ENCODE assay signal across 10 mouse cellular contexts in genomic region chr3:62340861-62341260, GRCm38 (mm10). TPM values are rescaled to one million over a fixed set of nuclear protein-coding genes. Genes with fewer than 3 reads are reported as not detected.
DNase-seq lines count a peak whose midpoint lies in the region; ATAC-seq and TF ChIP-seq lines count a peak whose summit lies in the region.
"Had no signal": no experiment of that assay in that cellular context is flagged by ENCODE, and none has a peak within 500 bp of the region (broad histone marks: within the 10 kb centered on the region; RNA-seq: fewer than 3 reads in every experiment).

No protein-coding gene starts in this region.

- no peak overlapping the region for H3K9ac ChIP-seq in hindbrain, embryonic 11.5 days (ENCODE audit: low read depth, low read length)
- H3K9ac ChIP-seq in lung, embryonic 16.5 days (ENCODE audit: low read length) = no peak overlapping the region
- no peak overlapping the region for H3K9ac ChIP-seq in stomach, embryonic 16.5 days (ENCODE audit: low read length)

- WGBS in lung, adult 2 months = 32% methylated on average over 2 of the region's 2 CpGs
- WGBS in hindbrain, embryonic 11.5 days = 5% methylated on average over 2 of the region's 2 CpGs
- 27% methylated on average over 2 of the region's 2 CpGs for WGBS in lung, embryonic 16.5 days
- 28% methylated on average over 2 of the region's 2 CpGs for WGBS in stomach, embryonic 16.5 days

- 0 out of 2 replicates have a peak, but pooled peaks cover 2% of the 10 kb centered on the region for H3K27me3 ChIP-seq in hindbrain, embryonic 11.5 days (ENCODE audit: control insufficient read depth, insufficient read depth, low read length)
- H3K27me3 ChIP-seq in lung, embryonic 16.5 days (ENCODE audit: control insufficient read depth, insufficient read depth, low read depth, low read length) = no peaks in the 10 kb centered on the region
- H3K27me3 ChIP-seq in stomach, embryonic 16.5 days (ENCODE audit: control insufficient read depth, insufficient read depth, low read length) = 0 out of 2 replicates have a peak, but pooled peaks cover 3% of the 10 kb centered on the region

- no peaks in the 10 kb centered on the region for H3K9me3 ChIP-seq in hindbrain, embryonic 11.5 days (ENCODE audit: control insufficient read depth, low read length)
- H3K9me3 ChIP-seq in lung, embryonic 16.5 days (ENCODE audit: control insufficient read depth, low read length) = no peaks in the 10 kb centered on the region
- H3K9me3 ChIP-seq in stomach, embryonic 16.5 days (replicated peaks; ENCODE audit: control insufficient read depth, low read length) = no peaks in the 10 kb centered on the region

- peak overlapping the region; percentile 73 for H3K4me3 ChIP-seq in lung, adult 2 months (replicated peaks; ENCODE audit: extremely low read depth, low read depth, low read length)
- H3K4me3 ChIP-seq in hindbrain, embryonic 11.5 days (ENCODE audit: low read depth, low read length) = peak overlapping the region; percentile 79; the same call in 1 of the 2 replicates
- H3K4me3 ChIP-seq in lung, embryonic 16.5 days (ENCODE audit: low read length) = peak overlapping the region; percentile 77
- peak overlapping the region; percentile 87 for H3K4me3 ChIP-seq in stomach, embryonic 16.5 days (replicated peaks; ENCODE audit: low read length)

- TF ChIP-seq CTCF in lung, adult 2 months (IDR thresholded peaks at IDR 0.05; ENCODE audit: insufficient read depth, low read length) = no peak

- H3K4me1 ChIP-seq in lung, adult 2 months (ENCODE audit: control insufficient read depth, insufficient read depth, low read length) = peaks cover 7% of the 10 kb centered on the region
- H3K4me1 ChIP-seq in hindbrain, embryonic 11.5 days (replicated peaks; ENCODE audit: control insufficient read depth, insufficient read depth, low read length) = 0 out of 2 replicates have a peak, but pooled peaks cover 3% of the 10 kb centered on the region
- H3K4me1 ChIP-seq in lung, embryonic 16.5 days (replicated peaks; ENCODE audit: control insufficient read depth, insufficient read depth, low read length) = peaks cover 16% of the 10 kb centered on the region; the same call in 1 of the 2 replicates
- 0 out of 2 replicates have a peak, but pooled peaks cover 2% of the 10 kb centered on the region for H3K4me1 ChIP-seq in stomach, embryonic 16.5 days (ENCODE audit: control insufficient read depth, insufficient read depth, low read length)

- H3K36me3 ChIP-seq in hindbrain, embryonic 11.5 days (ENCODE audit: control insufficient read depth, insufficient read depth, low read length) = no peaks in the 10 kb centered on the region
- no peaks in the 10 kb centered on the region for H3K36me3 ChIP-seq in lung, embryonic 16.5 days (ENCODE audit: control insufficient read depth, insufficient read depth, low read length)
- H3K36me3 ChIP-seq in stomach, embryonic 16.5 days (ENCODE audit: control insufficient read depth, insufficient read depth, low read length) = no peaks in the 10 kb centered on the region

- TF ChIP-seq POLR2A in lung, adult 2 months (IDR thresholded peaks at IDR 0.05; ENCODE audit: borderline replicate concordance, extremely low read depth, low read depth, low read length) = no peak

- DNase-seq in lung, adult 2 months = no peak
- DNase-seq in lung, postnatal 4 days = no peak
- peak; percentile 17 for DNase-seq in hindbrain, embryonic 11.5 days (ENCODE audit: low spot score)
- no peak for DNase-seq in layer of hippocampus, postnatal 14 days (ENCODE audit: low spot score in 2 of 2)
- no peak for DNase-seq in cerebellum, postnatal 14 days
- no peak for DNase-seq in frontal cortex, adult 2 months (ENCODE audit: extremely low spot score in 1 of 2, low spot score in 1 of 2)
- DNase-seq: cerebellum, postnatal 36 days; spleen, adult 18-20 months had no signal

- no peak for ATAC-seq in hindbrain, embryonic 11.5 days (ENCODE audit: low FRiP score)
- no peak for ATAC-seq in lung, embryonic 16.5 days (ENCODE audit: low read depth)
- no peak for ATAC-seq in stomach, embryonic 16.5 days (ENCODE audit: insufficient read depth, low FRiP score)

- H3K4me2 ChIP-seq in hindbrain, embryonic 11.5 days (replicated peaks; ENCODE audit: low read depth, low read length) = no peak overlapping the region; the same call in 1 of the 2 replicates
- peak overlapping the region; percentile 69 for H3K4me2 ChIP-seq in lung, embryonic 16.5 days (ENCODE audit: low read depth, low read length)
- H3K4me2 ChIP-seq in stomach, embryonic 16.5 days (ENCODE audit: low read depth, low read length) = peak overlapping the region; percentile 68

- H3K27ac ChIP-seq in hindbrain, embryonic 11.5 days (ENCODE audit: low read depth, low read length) = no peak overlapping the region
- no peak overlapping the region for H3K27ac ChIP-seq in lung, embryonic 16.5 days (ENCODE audit: low read length)
- no peak overlapping the region for H3K27ac ChIP-seq in stomach, embryonic 16.5 days (ENCODE audit: low read length)

RNA-seq across cellular contexts. Expression of gene Arhgef26, which starts 2.7 kb away (rescaled TPM):
- 26.9 and 41.6 TPM in 2 replicates for polyA plus RNA-seq in lung, adult 2 months (2012; rRNA removed)
- polyA plus RNA-seq in hindbrain, embryonic 11.5 days (2014; fragmentation: Nextera tagmentation; extraction: Ambion mirVana) = 7.4 and 9.1 TPM in 2 replicates
- polyA plus RNA-seq in lung, embryonic 16.5 days (2015; fragmentation: Nextera tagmentation; extraction: Ambion mirVana) = 19.6 and 20.9 TPM in 2 replicates
- polyA plus RNA-seq in stomach, embryonic 16.5 days (2015; fragmentation: Nextera tagmentation; extraction: Ambion mirVana) = 10.4 and 12.2 TPM in 2 replicates
- total RNA-seq in layer of hippocampus, postnatal 14 days (2021) = 10 to 100 TPM; 63.2 to 64.1 TPM
- polyA plus RNA-seq in frontal cortex, adult 2 months (2012; rRNA removed) = 13.7 and 15.8 TPM in 2 replicates
